Mouse (Mus musculus): ENCODE data around the gene Aff3. TPM values are rescaled to one million over a fixed set of nuclear protein-coding genes. Genes with fewer than 3 reads are reported as not detected.

Gene Aff3
- 141 TPM for total RNA-seq (2023)

DNA sequence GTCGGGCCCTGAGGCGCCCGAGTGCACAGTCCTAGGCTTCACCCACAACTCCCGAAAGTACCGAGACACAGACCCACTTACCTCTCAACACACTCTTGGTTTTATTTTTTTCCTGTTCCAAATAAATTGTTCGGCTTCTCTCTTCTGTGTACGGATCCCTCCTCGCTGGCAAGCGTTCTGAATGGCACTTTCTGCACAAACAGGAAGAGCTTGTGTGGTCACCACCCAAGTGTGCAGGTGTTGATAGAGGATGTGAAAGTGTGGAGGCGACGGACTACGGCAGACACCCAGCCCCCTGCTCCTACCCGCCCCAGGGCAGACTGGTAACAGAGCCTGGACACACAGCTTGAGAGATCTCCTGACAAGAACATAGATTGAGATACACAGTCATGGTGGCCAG is at the start of gene Aff3:
Gene Aff3, minus strand, starts transcription at position 179 of the 400 bp plus-strand sequence.

DNA sequence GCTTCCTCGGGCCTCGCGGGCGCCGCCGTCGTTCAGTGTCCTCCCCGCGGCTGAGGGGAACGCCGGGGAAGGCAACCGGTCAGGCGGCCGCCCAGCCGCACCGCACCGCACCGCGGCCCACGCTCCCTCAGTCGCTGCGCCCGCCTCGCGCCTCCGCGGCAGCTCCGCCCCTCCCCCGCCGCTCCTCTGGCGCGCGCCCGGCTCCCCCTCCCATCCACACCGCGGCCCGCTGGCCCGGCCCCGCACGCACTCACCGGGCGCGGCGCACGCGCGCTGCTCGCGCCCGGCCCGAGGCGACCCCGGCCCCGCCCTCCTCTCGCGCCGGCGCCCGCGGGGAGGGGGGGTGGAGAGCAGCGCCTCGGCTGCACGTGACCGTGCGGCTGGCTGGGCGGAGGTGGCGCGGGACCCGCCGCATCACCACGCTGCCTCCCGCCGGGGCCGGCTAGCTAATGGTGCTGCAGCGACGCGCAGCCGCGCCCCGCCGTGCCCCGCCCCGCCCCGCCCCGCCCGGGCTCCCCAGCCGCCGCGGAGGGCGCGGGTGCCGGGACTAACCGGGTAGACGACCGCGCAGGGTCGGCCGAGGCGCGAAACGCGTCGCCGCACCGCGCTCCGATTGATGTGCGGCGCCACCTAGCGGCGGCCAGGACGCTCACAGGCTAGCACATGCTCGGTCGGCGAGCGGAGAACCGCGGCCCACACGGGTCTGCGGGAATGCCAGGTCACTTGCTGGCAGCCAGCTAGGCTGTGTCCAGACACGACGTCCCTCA is 535.1 kb downstream of the Aff3 start, which contains the start of gene Rev1:
Gene Rev1, minus strand, starts transcription at position 301 of the 767 bp plus-strand sequence.

Other genes starting within 250 kb of the Aff3 start
- gene Lonrf2, start 171.8 kb upstream of the Aff3 start, total RNA-seq (2023), result not detected
- gene Chst10, start 233.2 kb upstream of the Aff3 start, total RNA-seq (2023), result 26.3 TPM

Data from CD8-positive naive resting alpha-beta T cell, adult 57 days (primary cell).